Mouse (Mus musculus) thymus, adult 18-20 months (tissue): ENCODE measurements around the gene Qsox2.

ENCODE experiments used
- DNase-seq, 2 experiments: peaks; one replicate each; pipeline ENCODE4 v3.0.0; 2022; ENCODE audit warnings: mixed read lengths in 2 of 2

The Qsox2 gene

GRCm38 (mm10) chr2:26223961-26224360, 13.4 kb downstream of the Qsox2 start:
- DNase-seq: no peak

GRCm38 (mm10) chr2:26214526-26214925, 22.8 kb downstream of the Qsox2 start:
- DNase-seq: no peak

GRCm38 (mm10) chr2:26209566-26209965, 27.8 kb downstream of the Qsox2 start:
- DNase-seq: no peak

GRCm38 (mm10) chr2:26208126-26208789, 29.1 kb downstream of the Qsox2 start, which contains the start of gene Lhx3:
TSS of gene Lhx3 (minus strand) at chr2:26208289.
- DNase-seq: peak; percentile 31

GRCm38 (mm10) chr2:26207559-26207958, 29.8 kb downstream of the Qsox2 start:
- DNase-seq: no peak

GRCm38 (mm10) chr2:26205761-26206160, 31.6 kb downstream of the Qsox2 start:
- DNase-seq: no peak

GRCm38 (mm10) chr2:26205126-26205525, 32.2 kb downstream of the Qsox2 start:
- DNase-seq: no peak

GRCm38 (mm10) chr2:26202849-26203475, 34.4 kb downstream of the Qsox2 start:
- DNase-seq: no peak

- no peak for DNase-seq
Measured at GRCm38 (mm10) chr2:26201926-26202848, 35.1 kb downstream of the Qsox2 start.

- DNase-seq: no peak
Measured at GRCm38 (mm10) chr2:26198488-26198887, 38.8 kb downstream of the Qsox2 start.

- no peak for DNase-seq
Measured at GRCm38 (mm10) chr2:26194552-26195339, 42.6 kb downstream of the Qsox2 start.

- no peak for DNase-seq
Measured at GRCm38 (mm10) chr2:26188517-26188916, 48.8 kb downstream of the Qsox2 start.

- no peak for DNase-seq
Measured at GRCm38 (mm10) chr2:26184352-26184751, 53.0 kb downstream of the Qsox2 start.

- peak; percentile 21 to 34 for DNase-seq
Measured at GRCm38 (mm10) chr2:26182646-26183045, 54.7 kb downstream of the Qsox2 start.

GRCm38 (mm10) chr2:26177189-26177588, 60.1 kb downstream of the Qsox2 start:
- DNase-seq: no peak

- no peak for DNase-seq
Measured at GRCm38 (mm10) chr2:26176731-26177130, 60.6 kb downstream of the Qsox2 start.

GRCm38 (mm10) chr2:26175191-26175590, 62.1 kb downstream of the Qsox2 start:
- no peak for DNase-seq

GRCm38 (mm10) chr2:26172166-26172565, 65.2 kb downstream of the Qsox2 start:
- DNase-seq: no peak

- no peak for DNase-seq
Measured at GRCm38 (mm10) chr2:26170376-26170775, 66.9 kb downstream of the Qsox2 start.

- DNase-seq: no peak
Measured at GRCm38 (mm10) chr2:26168843-26169579, 68.3 kb downstream of the Qsox2 start.

- DNase-seq: no peak
Measured at GRCm38 (mm10) chr2:26166890-26167289, 70.4 kb downstream of the Qsox2 start.
